Comparison of ENCODE assay signal across 25 mouse cellular contexts in the genomic region with DNA sequence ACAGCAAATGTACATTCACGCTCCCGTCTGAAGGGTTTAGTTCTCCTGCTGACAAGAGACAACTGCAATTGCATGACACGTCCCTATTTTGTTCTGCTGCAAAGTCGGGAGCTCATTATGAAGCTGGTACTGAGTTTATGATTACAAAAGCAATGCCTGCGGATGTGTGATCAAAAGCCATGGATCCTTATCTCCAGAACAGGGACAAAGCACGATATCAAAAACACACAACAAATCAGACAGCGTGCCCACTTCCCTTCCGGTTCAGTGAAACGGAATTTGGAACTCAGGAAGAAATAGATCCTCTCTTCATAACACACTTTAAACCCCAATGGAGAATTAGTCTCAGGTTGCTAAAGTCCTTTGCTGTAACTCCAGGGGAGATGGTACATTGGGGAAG.
DNase-seq lines count a peak whose midpoint lies in the region; ATAC-seq and TF ChIP-seq lines count a peak whose summit lies in the region.
"Had no signal": no experiment of that assay in that cellular context is flagged by ENCODE, and none has a peak within 500 bp of the region (broad histone marks: within the 10 kb centered on the region; RNA-seq: fewer than 3 reads in every experiment).

No protein-coding gene starts in this region.

- no peak for DNase-seq in forebrain, embryonic 10.5 days (ENCODE audit: extremely low spot score, low spot score)
- peak; percentile 25 for DNase-seq in lung, embryonic 14.5 days
- DNase-seq in lung, adult 2 months: no peak
- DNase-seq in lung, postnatal 10 days: peak; percentile 28
- peak; percentile 66 for DNase-seq in lung, postnatal 36 days
- DNase-seq in layer of hippocampus, postnatal 25 days (ENCODE audit: extremely low spot score in 1 of 2, low spot score in 1 of 2): no peak
- no peak for DNase-seq in heart, adult 2 months
- DNase-seq: adrenal gland, postnatal 10 days; adrenal gland, postnatal 36 days; cerebellum, adult 11 months; cerebellum, adult 2 months; cerebellum, adult 9-11 months; cerebellum, postnatal 25 days; forebrain, postnatal 0 days; gastrocnemius, adult 2 months; gastrocnemius, postnatal 14 days had no signal

- TF ChIP-seq CTCF in lung, embryonic 14.5 days (IDR thresholded peaks at IDR 0.05; ENCODE audit: low read depth): no peak
- TF ChIP-seq CTCF in lung, adult 2 months (IDR thresholded peaks at IDR 0.05; ENCODE audit: insufficient read depth, low read length): no peak
- TF ChIP-seq CTCF in heart, adult 2 months (IDR thresholded peaks at IDR 0.05): no peak

- no peak for TF ChIP-seq POLR2A in lung, adult 2 months (IDR thresholded peaks at IDR 0.05; ENCODE audit: borderline replicate concordance, extremely low read depth, low read depth, low read length)
- TF ChIP-seq POLR2A in heart, adult 2 months (IDR thresholded peaks at IDR 0.05; ENCODE audit: insufficient read depth, low read depth, low read length): no peak

- ATAC-seq in forebrain, embryonic 13.5 days: no peak
- ATAC-seq in lung, embryonic 14.5 days (ENCODE audit: insufficient read depth): no peak
- ATAC-seq: forebrain, postnatal 0 days; hindbrain, embryonic 16.5 days; intestine, embryonic 15.5 days; Patski had no signal

- peaks cover 30% of the 10 kb centered on the region for H3K4me1 ChIP-seq in forebrain, embryonic 13.5 days
- H3K4me1 ChIP-seq in forebrain, embryonic 10.5 days: peaks cover 4% of the 10 kb centered on the region; the same call in 1 of the 2 replicates
- H3K4me1 ChIP-seq in lung, embryonic 14.5 days (ENCODE audit: insufficient read depth): peaks cover 5% of the 10 kb centered on the region
- peaks cover 20% of the 10 kb centered on the region for H3K4me1 ChIP-seq in lung, adult 2 months (ENCODE audit: control insufficient read depth, insufficient read depth, low read length)
- H3K4me1 ChIP-seq in heart, adult 2 months (ENCODE audit: control insufficient read depth, insufficient read depth, low read length): no peaks in the 10 kb centered on the region
- H3K4me1 ChIP-seq: embryonic facial prominence, embryonic 12.5 days; embryonic facial prominence, embryonic 15.5 days; intestine, embryonic 15.5 days had no signal

- no peaks in the 10 kb centered on the region; the same call in none of the 2 replicates for H3K79me2 ChIP-seq in heart, adult 2 months (replicated peaks; ENCODE audit: control insufficient read depth, insufficient read depth, low read length)

- 57% methylated on average over 9 of the region's 9 CpGs for whole genome bisulfite sequencing in forebrain, embryonic 13.5 days
- 87% methylated on average over 9 of the region's 9 CpGs for WGBS in forebrain, embryonic 10.5 days
- 57% methylated on average over 9 of the region's 9 CpGs for WGBS in lung, embryonic 14.5 days
- 43% methylated on average over 9 of the region's 9 CpGs for WGBS in lung, adult 2 months
- WGBS in heart, adult 2 months: 66% methylated on average over 9 of the region's 9 CpGs

- no peak for TF ChIP-seq EP300 in heart, adult 2 months (IDR thresholded peaks at IDR 0.05; ENCODE audit: insufficient read depth, low read depth, low read length)

- H3K36me3 ChIP-seq in forebrain, embryonic 13.5 days (ENCODE audit: poor library complexity, severe bottlenecking): no peaks in the 10 kb centered on the region
- no peaks in the 10 kb centered on the region for H3K36me3 ChIP-seq in forebrain, embryonic 10.5 days (replicated peaks)
- H3K36me3 ChIP-seq in lung, embryonic 14.5 days (ENCODE audit: insufficient read depth): 0 out of 2 replicates have a peak, but pooled peaks cover 5% of the 10 kb centered on the region
- no peaks in the 10 kb centered on the region for H3K36me3 ChIP-seq in heart, adult 2 months (ENCODE audit: control insufficient read depth, insufficient read depth, low read length)
- H3K36me3 ChIP-seq: embryonic facial prominence, embryonic 12.5 days; embryonic facial prominence, embryonic 15.5 days; hindbrain, embryonic 10.5 days; hindbrain, embryonic 13.5 days; intestine, embryonic 15.5 days had no signal

- H3K9me3 ChIP-seq in forebrain, embryonic 13.5 days (replicated peaks): no peaks in the 10 kb centered on the region
- H3K9me3 ChIP-seq in forebrain, embryonic 10.5 days: no peaks in the 10 kb centered on the region
- H3K9me3 ChIP-seq in lung, embryonic 14.5 days (ENCODE audit: low read depth, low read length): no peaks in the 10 kb centered on the region
- H3K9me3 ChIP-seq: embryonic facial prominence, embryonic 12.5 days; embryonic facial prominence, embryonic 15.5 days; hindbrain, embryonic 10.5 days; hindbrain, embryonic 13.5 days; intestine, embryonic 15.5 days had no signal

- intact Hi-C loops in heart, adult 2 months (cut with DNase I): no loop called here

- no peaks in the 10 kb centered on the region for H3K27me3 ChIP-seq in forebrain, embryonic 13.5 days
- no peaks in the 10 kb centered on the region for H3K27me3 ChIP-seq in forebrain, embryonic 10.5 days (ENCODE audit: poor library complexity, severe bottlenecking)
- H3K27me3 ChIP-seq in lung, embryonic 14.5 days (ENCODE audit: insufficient read depth, low read length): no peaks in the 10 kb centered on the region
- H3K27me3 ChIP-seq in heart, adult 2 months (ENCODE audit: control insufficient read depth, insufficient read depth, low read length): no peaks in the 10 kb centered on the region
- H3K27me3 ChIP-seq: embryonic facial prominence, embryonic 12.5 days; embryonic facial prominence, embryonic 15.5 days; hindbrain, embryonic 13.5 days; intestine, embryonic 15.5 days; Patski had no signal

- no peak overlapping the region for H3K27ac ChIP-seq in forebrain, embryonic 13.5 days
- no peak overlapping the region for H3K27ac ChIP-seq in forebrain, embryonic 10.5 days
- H3K27ac ChIP-seq in lung, embryonic 14.5 days (ENCODE audit: low read depth): no peak overlapping the region
- no peak overlapping the region for H3K27ac ChIP-seq in heart, adult 2 months
- H3K27ac ChIP-seq: embryonic facial prominence, embryonic 12.5 days; embryonic facial prominence, embryonic 15.5 days; gastrocnemius, adult 2 months; hindbrain, embryonic 10.5 days; hindbrain, embryonic 13.5 days; intestine, embryonic 15.5 days had no signal

- no peak overlapping the region for H3K4me3 ChIP-seq in forebrain, embryonic 13.5 days
- no peak overlapping the region for H3K4me3 ChIP-seq in forebrain, embryonic 10.5 days
- no peak overlapping the region for H3K4me3 ChIP-seq in lung, embryonic 14.5 days (ENCODE audit: low read depth, low read length)
- no peak overlapping the region for H3K4me3 ChIP-seq in lung, adult 2 months (replicated peaks; ENCODE audit: extremely low read depth, low read depth, low read length)
- H3K4me3 ChIP-seq in heart, adult 2 months: no peak overlapping the region
- H3K4me3 ChIP-seq: embryonic facial prominence, embryonic 12.5 days; embryonic facial prominence, embryonic 15.5 days; gastrocnemius, adult 2 months; hindbrain, embryonic 10.5 days; hindbrain, embryonic 13.5 days; intestine, embryonic 15.5 days had no signal

- no peak overlapping the region for H3K4me2 ChIP-seq in forebrain, embryonic 13.5 days
- H3K4me2 ChIP-seq in lung, embryonic 14.5 days: no peak overlapping the region
- H3K4me2 ChIP-seq: embryonic facial prominence, embryonic 12.5 days; embryonic facial prominence, embryonic 15.5 days; heart, embryonic 11.5 days; hindbrain, embryonic 13.5 days; intestine, embryonic 15.5 days had no signal

- H3K9ac ChIP-seq in forebrain, embryonic 13.5 days: peak overlapping the region; percentile 8; the same call in 1 of the 2 replicates
- no peak overlapping the region for H3K9ac ChIP-seq in lung, embryonic 14.5 days
- H3K9ac ChIP-seq in heart, adult 2 months (ENCODE audit: low read depth, low read length): no peak overlapping the region
- H3K9ac ChIP-seq: embryonic facial prominence, embryonic 12.5 days; embryonic facial prominence, embryonic 15.5 days; forebrain, postnatal 0 days; hindbrain, embryonic 13.5 days; intestine, embryonic 15.5 days had no signal

Comparison
In these comparisons a context has a peak if more than half of its experiments do, and no peak if none do; other contexts are left out.
1. DNase-seq: peak in lung, embryonic 14.5 days (single experiment), lung, postnatal 10 days (single experiment) and lung, postnatal 36 days (single experiment); none in forebrain, embryonic 10.5 days (single experiment), lung, adult 2 months (single experiment), layer of hippocampus, postnatal 25 days (0 of 2) and heart, adult 2 months (0 of 2).